Mouse (Mus musculus): ENCODE results near the gene Fosl2. TPM values are rescaled to one million over a fixed set of nuclear protein-coding genes. Genes with fewer than 3 reads are reported as not detected.
"Not testable (repeated sequence)": the region's sequence is repeated elsewhere in the genome, so short reads cannot be mapped to it uniquely, and the experiment has no call there.

Fosl2 gene
- polyA plus RNA-seq, 1 experiment from 2014 or later: 0.41 TPM

GRCm38 (mm10) chr5:32155927-32156326 lies 20.3 kb downstream of the Fosl2 start:
- no peaks in the 10 kb centered on the region for H3K36me3 ChIP-seq
- H3K27me3 ChIP-seq (ENCODE audit: low read depth, poor library complexity, severe bottlenecking): peaks cover 31% of the 10 kb centered on the region
- H3K9me3 ChIP-seq (replicated peaks): no peaks in the 10 kb centered on the region
- 81% methylated on average over 3 of the region's 3 CpGs for WGBS
- H3K27ac ChIP-seq (replicated peaks): no peak overlapping the region
- peaks cover 41% of the 10 kb centered on the region for H3K4me1 ChIP-seq
- no peak for DNase-seq (ENCODE audit: low spot score)
- no peak overlapping the region for H3K4me3 ChIP-seq

- H3K36me3 ChIP-seq: no peaks in the 10 kb centered on the region
- H3K9me3 ChIP-seq (replicated peaks): no peaks in the 10 kb centered on the region
- H3K4me3 ChIP-seq: no peak overlapping the region
- 90% methylated on average over 3 of the region's 3 CpGs for WGBS
- H3K4me1 ChIP-seq: no peaks in the 10 kb centered on the region
- DNase-seq (ENCODE audit: low spot score): no peak
- no peak overlapping the region for H3K27ac ChIP-seq (replicated peaks)
- no peaks in the 10 kb centered on the region for H3K27me3 ChIP-seq (ENCODE audit: low read depth, poor library complexity, severe bottlenecking)
These were observed 28.0 kb downstream of the Fosl2 start for GRCm38 (mm10) chr5:32163478-32164043.

DNA sequence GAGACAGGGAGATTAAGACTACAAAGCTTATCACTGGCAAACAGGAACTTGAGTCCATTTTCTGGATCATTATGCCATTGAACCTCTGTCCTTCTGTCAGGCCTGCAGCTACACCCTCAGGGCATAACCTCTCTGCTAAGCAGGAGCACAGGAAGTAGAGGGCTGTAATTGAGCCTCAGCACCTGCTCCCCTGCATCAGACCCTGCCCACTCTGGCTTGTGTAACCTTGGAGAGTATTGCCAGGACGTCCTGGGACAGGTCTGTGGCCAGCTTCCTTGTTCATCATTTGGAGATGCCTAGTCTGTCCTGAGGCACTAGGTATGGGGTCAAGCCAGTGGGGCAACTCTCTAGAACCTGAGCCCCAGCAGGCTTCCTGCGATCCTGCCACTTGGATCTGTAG lies 36.6 kb downstream of the Fosl2 start:
- H3K27me3 ChIP-seq (ENCODE audit: low read depth, poor library complexity, severe bottlenecking): no peaks in the 10 kb centered on the region
- no peaks in the 10 kb centered on the region for H3K9me3 ChIP-seq (replicated peaks)
- DNase-seq (ENCODE audit: low spot score): no peak
- WGBS: 79% methylated on average over 2 of the region's 2 CpGs
- H3K27ac ChIP-seq (replicated peaks): no peak overlapping the region
- peaks cover 9% of the 10 kb centered on the region for H3K4me1 ChIP-seq
- no peak overlapping the region for H3K4me3 ChIP-seq
- H3K36me3 ChIP-seq: no peaks in the 10 kb centered on the region

- no peak for DNase-seq (ENCODE audit: low spot score)
- H3K9me3 ChIP-seq (replicated peaks): no peaks in the 10 kb centered on the region
- WGBS: 90% methylated on average over 2 of the region's 2 CpGs
- H3K27ac ChIP-seq (replicated peaks): no peak overlapping the region
- H3K4me3 ChIP-seq: no peak overlapping the region
- no peaks in the 10 kb centered on the region for H3K4me1 ChIP-seq
- no peaks in the 10 kb centered on the region for H3K36me3 ChIP-seq
- H3K27me3 ChIP-seq (ENCODE audit: low read depth, poor library complexity, severe bottlenecking): no peaks in the 10 kb centered on the region
These were observed 41.2 kb downstream of the Fosl2 start for GRCm38 (mm10) chr5:32176800-32177199.

DNA sequence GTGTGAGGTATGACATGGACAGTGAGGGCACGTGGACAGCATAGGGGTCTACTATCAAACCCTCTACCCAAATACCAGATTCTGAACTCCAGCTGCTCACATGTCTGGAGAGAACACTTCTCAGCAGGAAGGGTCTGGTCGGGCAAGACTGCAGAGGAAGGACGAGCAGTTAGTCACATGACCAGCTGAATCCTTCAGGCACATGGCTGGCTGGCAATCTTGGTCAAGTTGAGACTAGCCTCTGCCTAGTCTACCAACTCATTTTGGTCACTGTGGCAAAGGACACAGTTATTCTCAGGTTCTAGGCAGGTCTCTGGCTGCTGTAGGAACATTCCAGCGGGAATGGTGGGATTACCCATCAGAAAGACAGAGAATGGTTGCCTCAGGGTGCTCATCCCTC lies 42.1 kb downstream of the Fosl2 start:
- Histone ChIP-seq H3K9me3 (replicated peaks) (no peaks in the 10 kb centered on the region), H3K4me3 (no peak overlapping the region), H3K4me1 (no peaks in the 10 kb centered on the region), H3K36me3 (no peaks in the 10 kb centered on the region), H3K27me3 (ENCODE audit: low read depth, poor library complexity, severe bottlenecking) (no peaks in the 10 kb centered on the region), H3K27ac (replicated peaks) (no peak overlapping the region)
- 75% methylated on average over 4 of the region's 4 CpGs for WGBS
- DNase-seq (ENCODE audit: low spot score): no peak

DNA sequence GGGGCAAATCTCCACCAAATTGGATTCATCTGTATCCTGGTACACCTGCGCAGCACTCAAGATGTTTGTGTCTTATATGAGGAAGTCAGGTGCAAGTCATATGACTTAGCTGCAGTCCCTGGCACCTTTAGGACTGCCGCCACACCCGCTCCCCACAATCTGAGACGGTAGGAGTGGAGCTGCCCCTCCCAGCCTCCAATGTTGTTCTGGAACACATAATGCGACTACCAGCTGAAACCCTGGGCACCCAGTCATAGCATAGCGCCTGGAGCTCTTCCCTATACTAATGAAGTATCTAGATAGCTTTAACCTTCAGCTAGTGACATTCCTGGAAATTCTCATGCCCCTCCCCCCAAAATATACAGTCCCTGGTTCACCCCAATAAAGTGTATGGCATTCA lies 43.1 kb downstream of the Fosl2 start:
- 92% methylated on average over 5 of the region's 6 CpGs for WGBS
- H3K27me3 ChIP-seq (ENCODE audit: low read depth, poor library complexity, severe bottlenecking); H3K4me3 ChIP-seq; H3K9me3 ChIP-seq (replicated peaks); DNase-seq (ENCODE audit: low spot score); H3K36me3 ChIP-seq; H3K4me1 ChIP-seq; H3K27ac ChIP-seq (replicated peaks): not testable (repeated sequence)

- no peaks in the 10 kb centered on the region for H3K27me3 ChIP-seq (ENCODE audit: low read depth, poor library complexity, severe bottlenecking)
- no peaks in the 10 kb centered on the region for H3K9me3 ChIP-seq (replicated peaks)
- DNase-seq (ENCODE audit: low spot score): no peak
- H3K4me3 ChIP-seq: no peak overlapping the region
- H3K4me1 ChIP-seq: no peaks in the 10 kb centered on the region
- 81% methylated on average over 4 of the region's 4 CpGs for WGBS
- H3K27ac ChIP-seq (replicated peaks): no peak overlapping the region
- no peaks in the 10 kb centered on the region for H3K36me3 ChIP-seq
These were observed 47.5 kb downstream of the Fosl2 start for GRCm38 (mm10) chr5:32182885-32183629.

DNA sequence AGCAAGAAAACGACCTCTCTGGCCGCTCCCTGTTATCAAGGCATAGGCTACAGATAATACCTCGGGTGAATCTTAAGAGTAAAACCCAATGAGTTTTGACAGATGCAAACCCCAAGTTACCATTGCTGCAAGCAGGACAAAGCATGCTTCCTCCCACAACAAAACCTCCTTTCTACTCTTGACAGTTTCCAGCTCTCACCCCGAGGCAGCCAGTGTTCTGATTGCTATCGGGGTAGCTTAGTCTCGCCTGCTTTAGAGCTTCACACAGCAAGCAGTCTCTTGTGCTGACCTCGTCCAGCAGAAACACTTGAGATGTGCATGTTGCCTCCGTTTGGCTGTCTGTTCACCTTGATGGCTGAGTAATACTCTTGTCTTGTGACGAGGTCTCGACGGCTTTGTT lies 52.1 kb downstream of the Fosl2 start:
- Histone ChIP-seq H3K4me1 (no peaks in the 10 kb centered on the region), H3K9me3 (replicated peaks) (no peaks in the 10 kb centered on the region), H3K36me3 (no peaks in the 10 kb centered on the region), H3K27me3 (ENCODE audit: low read depth, poor library complexity, severe bottlenecking) (no peaks in the 10 kb centered on the region), H3K4me3 (no peak overlapping the region), H3K27ac (replicated peaks) (no peak overlapping the region)
- no peak for DNase-seq (ENCODE audit: low spot score)
- 62% methylated on average over 11 of the region's 11 CpGs for WGBS

GRCm38 (mm10) chr5:32191259-32191658 lies 55.7 kb downstream of the Fosl2 start:
- 90% methylated on average over 5 of the region's 5 CpGs for WGBS
- Histone ChIP-seq H3K27me3 (ENCODE audit: low read depth, poor library complexity, severe bottlenecking) (no peaks in the 10 kb centered on the region), H3K27ac (replicated peaks) (no peak overlapping the region), H3K4me1 (0 out of 2 replicates have a peak, but pooled peaks cover 5% of the 10 kb centered on the region), H3K36me3 (no peaks in the 10 kb centered on the region), H3K9me3 (replicated peaks) (no peaks in the 10 kb centered on the region), H3K4me3 (no peak overlapping the region)
- DNase-seq (ENCODE audit: low spot score): no peak

- DNase-seq (ENCODE audit: low spot score): no peak
- no peak overlapping the region for H3K4me3 ChIP-seq
- H3K27ac ChIP-seq (replicated peaks): no peak overlapping the region
- H3K9me3 ChIP-seq (replicated peaks): no peaks in the 10 kb centered on the region
- 88% methylated on average over 16 of the region's 16 CpGs for WGBS
- H3K4me1 ChIP-seq: 0 out of 2 replicates have a peak, but pooled peaks cover 5% of the 10 kb centered on the region
- H3K36me3 ChIP-seq: no peaks in the 10 kb centered on the region
- H3K27me3 ChIP-seq (ENCODE audit: low read depth, poor library complexity, severe bottlenecking): no peaks in the 10 kb centered on the region
These were observed 56.6 kb downstream of the Fosl2 start for GRCm38 (mm10) chr5:32192016-32192845.

GRCm38 (mm10) chr5:32194236-32194635 lies 58.6 kb downstream of the Fosl2 start:
- Histone ChIP-seq H3K4me1 (0 out of 2 replicates have a peak, but pooled peaks cover 5% of the 10 kb centered on the region), H3K27me3 (ENCODE audit: low read depth, poor library complexity, severe bottlenecking) (no peaks in the 10 kb centered on the region), H3K4me3 (no peak overlapping the region), H3K27ac (replicated peaks) (no peak overlapping the region), H3K9me3 (replicated peaks) (no peaks in the 10 kb centered on the region), H3K36me3 (no peaks in the 10 kb centered on the region)
- 78% methylated on average over 4 of the region's 4 CpGs for WGBS
- DNase-seq (ENCODE audit: low spot score): no peak

DNA sequence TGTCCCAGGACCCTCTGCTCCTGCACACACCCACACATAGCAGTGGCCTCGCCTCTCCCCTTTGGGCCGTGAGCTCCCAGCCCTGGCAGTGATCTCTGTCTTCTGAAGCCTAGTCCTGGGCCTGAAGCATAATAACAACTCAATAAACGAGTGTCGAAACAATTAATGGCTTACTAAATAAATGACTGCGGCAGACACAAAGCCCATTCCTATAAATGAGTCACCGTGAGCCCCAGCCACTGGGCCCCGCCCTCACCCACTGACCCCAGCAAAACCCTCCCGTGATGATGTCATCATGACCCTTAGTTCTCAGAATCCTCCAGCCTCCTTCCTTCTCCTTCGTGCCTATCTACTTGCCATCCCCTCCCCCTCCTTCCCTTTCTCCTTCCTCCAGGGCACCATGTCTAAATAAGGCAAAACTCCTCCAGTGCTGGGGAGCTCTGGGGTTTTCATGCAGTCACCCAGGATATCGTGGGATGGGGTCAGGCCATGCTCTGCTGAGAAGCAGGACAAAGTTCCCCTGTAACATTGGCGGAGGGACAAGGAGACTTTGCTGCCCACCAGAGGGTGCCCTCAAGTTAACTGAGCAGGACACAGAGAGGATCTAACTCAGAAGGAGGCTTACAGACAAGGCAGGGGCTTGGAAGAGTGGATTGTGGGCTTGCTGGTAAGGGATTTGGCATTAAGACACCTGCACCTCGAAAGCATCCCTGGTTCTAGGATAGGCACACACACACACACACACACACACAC lies 60.4 kb downstream of the Fosl2 start:
- H3K4me1 ChIP-seq: 0 out of 2 replicates have a peak, but pooled peaks cover 5% of the 10 kb centered on the region
- no peak overlapping the region for H3K4me3 ChIP-seq
- no peaks in the 10 kb centered on the region for H3K36me3 ChIP-seq
- no peaks in the 10 kb centered on the region for H3K9me3 ChIP-seq (replicated peaks)
- no peak overlapping the region for H3K27ac ChIP-seq (replicated peaks)
- H3K27me3 ChIP-seq (ENCODE audit: low read depth, poor library complexity, severe bottlenecking): no peaks in the 10 kb centered on the region
- 74% methylated on average over 12 of the region's 12 CpGs for WGBS
- DNase-seq (ENCODE audit: low spot score): no peak
